Mouse (Mus musculus): ENCODE measurements around the gene 2810021J22Rik. TPM values are rescaled to one million over a fixed set of nuclear protein-coding genes. Genes with fewer than 3 reads are reported as not detected.

Gene 2810021J22Rik
- polyA plus RNA-seq, 1 experiment, result 6.9 TPM

GRCm38 (mm10) chr11:58904838-58905237, 37.8 kb downstream of the 2810021J22Rik start:
- no peaks in the 10 kb centered on the region for H3K4me1 ChIP-seq (ENCODE audit: control insufficient read depth, insufficient read depth, low read length)
- H3K4me3 ChIP-seq (ENCODE audit: low read depth, low read length), result peak overlapping the region; percentile 50; the same call in 1 of the 2 replicates
- no peak overlapping the region for H3K9ac ChIP-seq (ENCODE audit: low read depth, poor library complexity, severe bottlenecking)
- TF ChIP-seq POLR2A (IDR thresholded peaks at IDR 0.05; ENCODE audit: insufficient read depth, low read length), result peak; percentile 38
- no peak for TF ChIP-seq CTCF (IDR thresholded peaks at IDR 0.05; ENCODE audit: low read depth, low read length)
- no peak overlapping the region for H3K27ac ChIP-seq (ENCODE audit: insufficient read depth, low read length)
- no peaks in the 10 kb centered on the region for H3K9me3 ChIP-seq (replicated peaks; ENCODE audit: control insufficient read depth, insufficient read depth, low read length, poor library complexity, severe bottlenecking)
- peaks cover 3% of the 10 kb centered on the region; the same call in 1 of the 2 replicates for H3K36me3 ChIP-seq (ENCODE audit: control insufficient read depth, insufficient read depth, low read length, poor library complexity, severe bottlenecking)
- H3K27me3 ChIP-seq (ENCODE audit: control insufficient read depth, insufficient read depth, low read length, poor library complexity, severe bottlenecking), result no peaks in the 10 kb centered on the region

- H3K9me3 ChIP-seq (replicated peaks; ENCODE audit: control insufficient read depth, insufficient read depth, low read length, poor library complexity, severe bottlenecking), result no peaks in the 10 kb centered on the region
- H3K36me3 ChIP-seq (ENCODE audit: control insufficient read depth, insufficient read depth, low read length, poor library complexity, severe bottlenecking), result no peaks in the 10 kb centered on the region
- no peaks in the 10 kb centered on the region for H3K27me3 ChIP-seq (ENCODE audit: control insufficient read depth, insufficient read depth, low read length, poor library complexity, severe bottlenecking)
- no peak overlapping the region for H3K4me3 ChIP-seq (ENCODE audit: low read depth, low read length)
- no peak overlapping the region for H3K27ac ChIP-seq (ENCODE audit: insufficient read depth, low read length)
- H3K9ac ChIP-seq (ENCODE audit: low read depth, poor library complexity, severe bottlenecking), result no peak overlapping the region; the same call in 1 of the 2 replicates
- no peaks in the 10 kb centered on the region for H3K4me1 ChIP-seq (ENCODE audit: control insufficient read depth, insufficient read depth, low read length)
- TF ChIP-seq EP300 (IDR thresholded peaks at IDR 0.05; ENCODE audit: insufficient read depth, low read depth, low read length) (no peak), POLR2A (IDR thresholded peaks at IDR 0.05; ENCODE audit: insufficient read depth, low read length) (no peak), CTCF (IDR thresholded peaks at IDR 0.05; ENCODE audit: low read depth, low read length) (no peak)
Observed at GRCm38 (mm10) chr11:58913776-58914175, 46.8 kb downstream of the 2810021J22Rik start.

GRCm38 (mm10) chr11:58914461-58915028, 47.5 kb downstream of the 2810021J22Rik start:
- no peaks in the 10 kb centered on the region for H3K4me1 ChIP-seq (ENCODE audit: control insufficient read depth, insufficient read depth, low read length)
- H3K4me3 ChIP-seq (ENCODE audit: low read depth, low read length), result peak overlapping the region; percentile 50
- H3K9me3 ChIP-seq (replicated peaks; ENCODE audit: control insufficient read depth, insufficient read depth, low read length, poor library complexity, severe bottlenecking), result no peaks in the 10 kb centered on the region
- H3K27ac ChIP-seq (ENCODE audit: insufficient read depth, low read length), result no peak overlapping the region
- no peaks in the 10 kb centered on the region for H3K27me3 ChIP-seq (ENCODE audit: control insufficient read depth, insufficient read depth, low read length, poor library complexity, severe bottlenecking)
- no peaks in the 10 kb centered on the region for H3K36me3 ChIP-seq (ENCODE audit: control insufficient read depth, insufficient read depth, low read length, poor library complexity, severe bottlenecking)
- peak overlapping the region; percentile 2; the same call in 1 of the 2 replicates for H3K9ac ChIP-seq (ENCODE audit: low read depth, poor library complexity, severe bottlenecking)
- TF ChIP-seq EP300 (IDR thresholded peaks at IDR 0.05; ENCODE audit: insufficient read depth, low read depth, low read length), result no peak
- TF ChIP-seq POLR2A (IDR thresholded peaks at IDR 0.05; ENCODE audit: insufficient read depth, low read length), result no peak
- no peak for TF ChIP-seq CTCF (IDR thresholded peaks at IDR 0.05; ENCODE audit: low read depth, low read length)

- Histone ChIP-seq H3K9ac (ENCODE audit: low read depth, poor library complexity, severe bottlenecking) (no peak overlapping the region), H3K4me1 (ENCODE audit: control insufficient read depth, insufficient read depth, low read length) (no peaks in the 10 kb centered on the region), H3K27ac (ENCODE audit: insufficient read depth, low read length) (no peak overlapping the region), H3K4me3 (ENCODE audit: low read depth, low read length) (no peak overlapping the region), H3K36me3 (ENCODE audit: control insufficient read depth, insufficient read depth, low read length, poor library complexity, severe bottlenecking) (no peaks in the 10 kb centered on the region), H3K9me3 (replicated peaks; ENCODE audit: control insufficient read depth, insufficient read depth, low read length, poor library complexity, severe bottlenecking) (no peaks in the 10 kb centered on the region), H3K27me3 (ENCODE audit: control insufficient read depth, insufficient read depth, low read length, poor library complexity, severe bottlenecking) (no peaks in the 10 kb centered on the region)
- TF ChIP-seq CTCF (IDR thresholded peaks at IDR 0.05; ENCODE audit: low read depth, low read length) (peak; percentile 67), POLR2A (IDR thresholded peaks at IDR 0.05; ENCODE audit: insufficient read depth, low read length) (no peak), EP300 (IDR thresholded peaks at IDR 0.05; ENCODE audit: insufficient read depth, low read depth, low read length) (no peak)
Observed at GRCm38 (mm10) chr11:58916879-58917744, 50.1 kb downstream of the 2810021J22Rik start.

- H3K27me3 ChIP-seq (ENCODE audit: control insufficient read depth, insufficient read depth, low read length, poor library complexity, severe bottlenecking), result no peaks in the 10 kb centered on the region
- no peak within 1 kb of the TSS for H3K9ac ChIP-seq (ENCODE audit: low read depth, poor library complexity, severe bottlenecking)
- TF ChIP-seq CTCF (IDR thresholded peaks at IDR 0.05; ENCODE audit: low read depth, low read length), result no peak
- no peak for TF ChIP-seq EP300 (IDR thresholded peaks at IDR 0.05; ENCODE audit: insufficient read depth, low read depth, low read length)
- TF ChIP-seq POLR2A (IDR thresholded peaks at IDR 0.05; ENCODE audit: insufficient read depth, low read length), result no peak
- H3K36me3 ChIP-seq (ENCODE audit: control insufficient read depth, insufficient read depth, low read length, poor library complexity, severe bottlenecking), result no peaks in the 10 kb centered on the region
- H3K4me3 ChIP-seq (ENCODE audit: low read depth, low read length), result no peak within 1 kb of the TSS
- H3K4me1 ChIP-seq (ENCODE audit: control insufficient read depth, insufficient read depth, low read length), result no peaks in the 10 kb centered on the region
- no peak within 1 kb of the TSS for H3K27ac ChIP-seq (ENCODE audit: insufficient read depth, low read length)
- no peaks in the 10 kb centered on the region for H3K9me3 ChIP-seq (replicated peaks; ENCODE audit: control insufficient read depth, insufficient read depth, low read length, poor library complexity, severe bottlenecking)
Observed at GRCm38 (mm10) chr11:58917745-58918366, 50.8 kb downstream of the 2810021J22Rik start, which contains the start of gene Btnl10. Btnl10 (plus strand) TSS chr11:58917908.

All from ES-Bruce4 (cell line).